17 mouse cellular contexts compared by ENCODE assay signal in genomic region chr5:73202498-73202897, GRCm38 (mm10).
"Had no signal": no experiment of that assay in that cellular context is flagged by ENCODE, and none has a peak within 500 bp of the region (broad histone marks: within the 10 kb centered on the region; RNA-seq: fewer than 3 reads in every experiment).

No protein-coding gene starts in this region.

- ATAC-seq: lung, postnatal 0 days; midbrain, embryonic 13.5 days; midbrain, embryonic 15.5 days had no signal

- H3K4me3 ChIP-seq: lung, embryonic 15.5 days; megakaryocyte, embryonic 14.5 days; midbrain, embryonic 13.5 days; midbrain, embryonic 15.5 days; neural tube, embryonic 12.5 days; stomach, embryonic 15.5 days had no signal

- H3K9me3 ChIP-seq: megakaryocyte, embryonic 14.5 days; midbrain, embryonic 13.5 days; midbrain, embryonic 15.5 days; neural tube, embryonic 12.5 days; stomach, embryonic 15.5 days had no signal

- H3K27ac ChIP-seq: lung, embryonic 15.5 days; macrophage; midbrain, embryonic 13.5 days; midbrain, embryonic 15.5 days; neural tube, embryonic 12.5 days; stomach, embryonic 15.5 days; stomach, postnatal 0 days had no signal

- H3K4me2 ChIP-seq: lung, embryonic 15.5 days; midbrain, embryonic 11.5 days; midbrain, embryonic 13.5 days; midbrain, embryonic 15.5 days; neural tube, embryonic 12.5 days; stomach, embryonic 15.5 days had no signal

- H3K36me3 ChIP-seq: midbrain, embryonic 15.5 days; stomach, embryonic 15.5 days had no signal

- H3K9ac ChIP-seq: lung, embryonic 15.5 days; midbrain, embryonic 13.5 days; midbrain, embryonic 15.5 days; neural tube, embryonic 12.5 days; stomach, embryonic 15.5 days had no signal

- H3K4me1 ChIP-seq: midbrain, embryonic 13.5 days; midbrain, embryonic 15.5 days; neural tube, embryonic 12.5 days; stomach, embryonic 15.5 days had no signal

- DNase-seq: lung, adult 2 months; lung, postnatal 14 days; lung, postnatal 36 days; right cerebral cortex, postnatal 14 days; thymus, adult 2 months; thymus, postnatal 25 days; thymus, postnatal 4 days had no signal

- H3K27me3 ChIP-seq: lung, embryonic 15.5 days; megakaryocyte, embryonic 14.5 days; midbrain, embryonic 13.5 days; midbrain, embryonic 15.5 days; neural tube, embryonic 12.5 days; stomach, embryonic 15.5 days had no signal
